Mouse (Mus musculus) heart, adult 2 months (tissue): ENCODE measurements at regions not wholly inside any gene's neighbourhood (a gene's known extent, or its start where the extent isn't known, plus 50 kb on each side); places are given as distances from the start of the nearest gene placed in this dataset.

Experiments used
- DNase-seq, 2 experiments: peaks; one replicate each; pipeline ENCODE4 v3.0.0; 2021
- H3K27ac ChIP-seq: fragments of 200-600 bp; 2 replicates; pipeline ENCODE4 v1.8.1; 2022
- H3K27me3 ChIP-seq: fragments of 200-500 bp; 2 replicates; pipeline ENCODE4 v1.6.1; 2012; ENCODE audit warnings: mild to moderate bottlenecking, low read length, inconsistent platforms, mixed read lengths; ENCODE audit not compliant: control insufficient read depth, insufficient read depth
- H3K36me3 ChIP-seq: fragments of 200-500 bp; 2 replicates; pipeline ENCODE4 v1.6.1; 2012; ENCODE audit warnings: low read length, inconsistent platforms; ENCODE audit not compliant: control insufficient read depth, insufficient read depth
- H3K4me1 ChIP-seq: fragments of 200-500 bp; 2 replicates; pipeline ENCODE4 v1.6.1; 2011; ENCODE audit warnings: low read length; ENCODE audit not compliant: control insufficient read depth, insufficient read depth
- H3K4me3 ChIP-seq: fragments of 200-600 bp; 2 replicates; pipeline ENCODE4 v1.8.1; 2022
- H3K79me2 ChIP-seq: fragments of 200-500 bp; replicated peaks from 2 replicates; pipeline ENCODE4 v1.6.1; 2012; ENCODE audit warnings: mild to moderate bottlenecking, inconsistent platforms, low read length, moderate library complexity, mixed read lengths; ENCODE audit not compliant: control insufficient read depth, insufficient read depth
- H3K9ac ChIP-seq: fragments of 200-500 bp; 2 replicates; pipeline ENCODE4 v1.6.1; 2012; ENCODE audit warnings: low read depth, mild to moderate bottlenecking, control low read depth, inconsistent platforms, low read length, mixed read lengths
- CTCF ChIP-seq: fragments of 200-600 bp; IDR thresholded peaks from 2 replicates; pipeline ENCODE4 v1.8.1; 2022; ENCODE audit warnings: antibody characterized with exemption, mild to moderate bottlenecking, moderate library complexity
- EP300 ChIP-seq: fragments of 200-500 bp; IDR thresholded peaks from 2 replicates; pipeline ENCODE4 v1.6.1; 2011; ENCODE audit warnings: low read depth, low read length, control low read depth; ENCODE audit not compliant: insufficient read depth
- POLR2A ChIP-seq: fragments of 200-500 bp; IDR thresholded peaks from 2 replicates; pipeline ENCODE4 v1.6.1; 2011; ENCODE audit warnings: mild to moderate bottlenecking, low read depth, low read length, control low read depth; ENCODE audit not compliant: insufficient read depth
- WGBS: fragments of 180-500 bp; shearing (Covaris S2); methylation state at CpG from one replicate; pipeline ENCODE4 v1.1.7; 2018; 5-methylcytosine and 5-hydroxymethylcytosine counted together
- intact Hi-C: fragments of 180-260 bp; cut with DNase I; formaldehyde crosslinking; loops from one replicate; pipeline ENCODE4 v1.15.1; 2025

DNA sequence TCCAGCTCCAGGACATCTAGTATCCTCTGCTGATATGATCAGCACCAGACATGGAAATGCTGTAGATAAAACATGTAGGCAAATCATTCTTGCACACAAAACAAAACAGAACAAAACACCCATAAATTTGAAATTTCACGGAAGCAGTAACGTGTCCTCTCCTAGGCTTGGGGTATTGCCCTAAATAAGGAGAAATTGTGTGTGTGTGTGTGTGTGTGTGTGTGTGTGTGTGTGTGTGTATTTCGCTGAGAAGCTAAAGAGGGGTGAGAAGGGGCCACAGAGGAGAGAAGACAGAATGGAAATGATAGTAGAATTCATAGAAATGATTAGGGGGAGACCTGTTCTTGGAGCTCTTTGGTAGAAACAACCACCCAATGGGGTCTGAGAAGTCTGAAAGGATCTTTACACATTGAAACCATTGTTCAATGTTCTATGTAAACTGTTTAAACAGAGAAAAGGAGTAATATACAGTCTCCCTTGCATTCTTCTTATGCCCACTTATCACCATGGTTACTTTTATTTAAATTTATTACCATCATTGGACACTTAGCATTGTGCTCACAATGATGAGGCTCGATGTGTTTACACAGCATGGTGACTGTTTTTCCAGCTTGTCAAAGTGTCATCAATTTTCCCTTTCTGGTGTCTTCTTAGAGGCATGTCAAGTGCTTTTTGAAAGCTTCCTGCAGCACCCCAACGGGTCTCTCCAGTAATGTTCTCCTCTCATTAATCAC, 317.3 kb upstream of the 4933412E24Rik start:
- no peaks in the 10 kb centered on the region for H3K79me2 ChIP-seq
- DNase-seq: no peak
- no peak overlapping the region for H3K9ac ChIP-seq
- no peaks in the 10 kb centered on the region for H3K36me3 ChIP-seq
- H3K4me3 ChIP-seq: no peak overlapping the region
- intact Hi-C loops: no loop called here
- no peaks in the 10 kb centered on the region for H3K4me1 ChIP-seq
- H3K27ac ChIP-seq: no peak overlapping the region
- WGBS: 72% methylated on average over 5 of the region's 5 CpGs
- H3K27me3 ChIP-seq: no peaks in the 10 kb centered on the region
- TF ChIP-seq POLR2A: no peak

DNA sequence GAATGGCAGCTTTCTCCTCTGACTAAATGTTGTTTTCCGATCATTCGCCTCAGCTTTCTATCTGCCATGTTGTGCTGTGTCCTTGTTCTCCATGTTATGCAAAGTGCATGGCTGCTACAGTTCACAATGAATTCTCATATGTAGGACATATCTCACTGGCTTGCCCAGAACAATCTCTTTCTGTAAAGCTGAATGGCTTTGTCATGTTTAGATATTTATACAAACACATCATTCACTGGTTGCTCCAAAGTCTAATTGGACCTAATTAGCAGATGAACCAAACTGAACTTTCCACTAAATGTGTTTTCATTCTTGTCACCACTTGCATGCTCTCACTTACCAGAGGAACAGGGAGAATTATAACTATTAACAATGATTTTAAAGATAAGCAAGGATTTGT, 301.2 kb upstream of the 4933412E24Rik start:
- no peak overlapping the region for H3K9ac ChIP-seq
- H3K27ac ChIP-seq: no peak overlapping the region
- no peaks in the 10 kb centered on the region for H3K36me3 ChIP-seq
- TF ChIP-seq POLR2A: no peak
- no peak for TF ChIP-seq EP300
- no peak for TF ChIP-seq CTCF
- no peak for DNase-seq
- H3K79me2 ChIP-seq: no peaks in the 10 kb centered on the region
- whole genome bisulfite sequencing: 96% methylated on average over 2 of the region's 2 CpGs
- H3K4me3 ChIP-seq: no peak overlapping the region
- no peaks in the 10 kb centered on the region for H3K4me1 ChIP-seq
- intact Hi-C loops: no loop called here
- no peaks in the 10 kb centered on the region for H3K27me3 ChIP-seq

DNA sequence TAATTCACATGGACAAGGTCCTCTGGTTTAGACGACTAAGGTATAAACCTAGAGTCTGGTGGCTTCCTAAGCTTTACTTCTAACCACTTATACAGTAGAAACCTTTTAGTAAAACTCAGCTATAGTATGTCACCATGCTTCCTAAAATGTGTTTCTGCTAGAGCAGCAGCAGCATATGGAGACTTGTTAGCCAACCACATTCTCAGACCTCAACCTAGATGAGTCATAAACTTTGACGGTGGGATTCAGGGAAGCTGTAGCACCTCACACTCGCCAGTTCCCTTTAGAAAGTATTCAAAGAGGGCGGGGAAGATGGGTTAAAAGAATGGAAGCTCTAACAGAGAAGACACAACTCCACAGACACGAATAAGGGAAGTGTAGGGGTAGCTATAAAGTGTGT, 298.8 kb upstream of the 4933412E24Rik start:
- DNase-seq: no peak
- intact Hi-C loops: no loop called here
- H3K27me3 ChIP-seq: no peaks in the 10 kb centered on the region
- H3K4me1 ChIP-seq: no peaks in the 10 kb centered on the region
- TF ChIP-seq EP300 (no peak), POLR2A (no peak), CTCF (no peak)
- no peaks in the 10 kb centered on the region for H3K36me3 ChIP-seq
- no peaks in the 10 kb centered on the region for H3K79me2 ChIP-seq
- WGBS: 57% methylated on average over 5 of the region's 5 CpGs
- H3K27ac ChIP-seq: no peak overlapping the region
- no peak overlapping the region for H3K9ac ChIP-seq
- no peak overlapping the region for H3K4me3 ChIP-seq

DNA sequence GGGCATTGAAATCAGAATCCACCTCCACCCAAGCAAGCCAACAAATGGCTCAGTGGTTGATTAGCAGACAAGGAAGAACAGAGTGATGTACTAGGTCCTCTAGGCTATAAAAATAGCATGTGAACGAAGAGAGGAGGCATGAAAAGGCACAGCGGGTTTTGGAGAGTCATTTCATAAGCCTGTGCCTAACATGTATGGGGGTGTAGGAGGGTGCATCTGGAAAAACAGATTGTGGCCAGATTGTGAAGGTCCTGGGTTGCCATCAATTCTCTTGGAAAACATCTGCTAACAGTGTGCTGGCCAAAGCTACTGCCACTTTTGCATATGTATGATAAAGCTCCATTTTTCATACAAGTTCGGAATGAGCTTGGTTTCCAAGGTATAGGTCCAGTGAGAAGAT, 293.5 kb upstream of the 4933412E24Rik start:
- Histone ChIP-seq H3K27ac (no peak overlapping the region), H3K36me3 (no peaks in the 10 kb centered on the region), H3K4me1 (no peaks in the 10 kb centered on the region), H3K79me2 (no peaks in the 10 kb centered on the region), H3K4me3 (no peak overlapping the region), H3K9ac (no peak overlapping the region), H3K27me3 (no peaks in the 10 kb centered on the region)
- intact Hi-C loops: no loop called here
- TF ChIP-seq POLR2A (no peak), EP300 (no peak), CTCF (no peak)
- no peak for DNase-seq
- WGBS: 65% methylated on average over 3 of the region's 3 CpGs

DNA sequence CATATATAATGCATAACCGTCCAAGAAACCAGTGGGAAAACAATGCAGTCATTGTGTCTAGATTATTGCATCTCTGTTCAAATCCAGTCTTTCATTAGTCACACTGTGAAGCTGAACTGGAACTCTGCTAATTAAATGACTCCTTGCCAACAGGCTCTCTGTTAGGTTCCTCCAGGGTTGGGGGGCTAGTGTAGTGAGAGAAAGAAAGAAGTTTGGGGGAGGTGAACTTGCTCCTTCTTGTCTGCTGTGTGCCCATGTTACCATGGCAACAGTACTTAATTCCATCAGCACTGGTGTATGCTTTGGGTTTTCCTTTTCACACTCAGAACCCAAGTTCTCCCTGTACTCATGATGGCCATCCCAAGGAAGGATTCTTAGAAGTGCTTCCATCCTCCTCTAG, 292.6 kb upstream of the 4933412E24Rik start:
- WGBS: 74% methylated on average over 1 of the region's 1 CpGs
- TF ChIP-seq CTCF (no peak), EP300 (no peak), POLR2A (no peak)

DNA sequence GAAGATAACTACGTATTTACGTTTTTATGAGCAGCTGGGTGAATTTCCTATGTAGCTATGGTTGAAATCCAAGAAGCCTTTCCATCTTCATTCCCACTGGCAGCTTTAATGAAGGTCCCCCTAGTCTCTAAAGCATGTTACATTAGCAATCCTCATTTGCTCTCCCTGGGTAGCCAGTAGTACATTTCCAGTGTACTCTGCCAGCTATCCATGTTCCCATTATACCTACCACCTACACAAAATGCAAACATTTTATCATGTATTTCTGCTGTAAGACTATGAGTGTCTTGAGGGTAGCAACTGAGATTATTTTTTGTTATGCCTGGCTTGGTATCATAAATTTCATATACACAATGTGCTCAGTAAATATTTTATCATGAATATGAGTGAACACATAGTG, 291.7 kb upstream of the 4933412E24Rik start:
- WGBS: 81% methylated on average over 2 of the region's 2 CpGs
- no peak overlapping the region for H3K9ac ChIP-seq

More for the DNA sequence above, 292.6 kb upstream of the 4933412E24Rik start:
- Histone ChIP-seq H3K79me2 (no peaks in the 10 kb centered on the region), H3K27ac (no peak overlapping the region), H3K4me1 (no peaks in the 10 kb centered on the region), H3K36me3 (no peaks in the 10 kb centered on the region), H3K27me3 (no peaks in the 10 kb centered on the region), H3K4me3 (no peak overlapping the region), H3K9ac (no peak overlapping the region)
- intact Hi-C loops: no loop called here
- no peak for DNase-seq

More for the DNA sequence above, 291.7 kb upstream of the 4933412E24Rik start:
- TF ChIP-seq EP300: no peak
- no peak for TF ChIP-seq CTCF
- no peak for TF ChIP-seq POLR2A
- no peaks in the 10 kb centered on the region for H3K4me1 ChIP-seq
- intact Hi-C loops: no loop called here
- H3K27me3 ChIP-seq: no peaks in the 10 kb centered on the region
- no peak overlapping the region for H3K27ac ChIP-seq
- H3K4me3 ChIP-seq: no peak overlapping the region
- no peaks in the 10 kb centered on the region for H3K36me3 ChIP-seq
- no peak for DNase-seq
- H3K79me2 ChIP-seq: no peaks in the 10 kb centered on the region
